Mouse (Mus musculus): ENCODE measurements around the gene Cdkn2a.

DNA sequence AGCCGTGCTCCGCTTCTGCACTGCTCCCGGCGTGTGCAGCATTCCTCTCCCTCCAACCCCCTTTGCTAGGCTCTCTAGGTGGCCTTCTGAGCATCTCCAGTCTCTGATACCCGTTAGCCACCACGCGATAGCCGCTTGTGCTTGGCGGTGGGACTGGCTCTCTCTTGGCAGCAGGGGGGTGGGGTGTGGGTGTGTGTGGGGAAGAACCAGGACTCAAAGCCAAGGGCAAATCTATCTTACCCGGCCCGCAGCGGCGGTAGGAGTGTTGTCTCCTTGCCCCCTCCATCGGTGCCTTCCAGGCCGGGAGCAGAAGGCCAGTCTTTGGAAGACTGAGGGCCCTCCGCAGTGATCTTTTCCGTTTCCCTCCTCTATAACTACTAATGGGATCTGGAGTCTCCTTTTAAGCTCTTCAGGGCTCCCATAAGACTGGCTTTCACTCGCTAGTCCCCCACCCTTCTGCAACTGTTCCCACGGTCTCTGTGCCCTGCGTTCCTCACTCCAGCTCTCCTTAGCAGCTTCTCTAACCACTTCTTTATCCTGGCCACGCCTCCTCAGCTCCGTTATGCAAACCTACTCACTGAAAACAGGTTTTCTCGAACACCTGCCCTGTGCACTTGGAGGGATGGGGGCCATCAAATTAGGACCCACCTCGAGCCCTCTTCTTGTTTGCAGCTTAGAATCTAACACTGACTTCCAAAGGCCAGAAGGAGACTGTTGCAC, 19.5 kb downstream of the Cdkn2a start:
- TF ChIP-seq GATA1 (IDR thresholded peaks at IDR 0.05; ENCODE audit: low read length): no peak
- TF ChIP-seq TAL1 (IDR thresholded peaks at IDR 0.05; ENCODE audit: low read length): no peak
